Mouse (Mus musculus) v-Abl transformed pro-B cells (cell line): ENCODE measurements around the gene Iqce.

ENCODE experiments used
- in situ Hi-C, 2 experiments: fragments of 400-800 bp; cut with MboI; formaldehyde crosslinking; loops; one replicate each; pipeline ENCODE4 v1.15.1; 2025; ENCODE audit not compliant: unreplicated experiment in 2 of 2

The Iqce gene

DNA sequence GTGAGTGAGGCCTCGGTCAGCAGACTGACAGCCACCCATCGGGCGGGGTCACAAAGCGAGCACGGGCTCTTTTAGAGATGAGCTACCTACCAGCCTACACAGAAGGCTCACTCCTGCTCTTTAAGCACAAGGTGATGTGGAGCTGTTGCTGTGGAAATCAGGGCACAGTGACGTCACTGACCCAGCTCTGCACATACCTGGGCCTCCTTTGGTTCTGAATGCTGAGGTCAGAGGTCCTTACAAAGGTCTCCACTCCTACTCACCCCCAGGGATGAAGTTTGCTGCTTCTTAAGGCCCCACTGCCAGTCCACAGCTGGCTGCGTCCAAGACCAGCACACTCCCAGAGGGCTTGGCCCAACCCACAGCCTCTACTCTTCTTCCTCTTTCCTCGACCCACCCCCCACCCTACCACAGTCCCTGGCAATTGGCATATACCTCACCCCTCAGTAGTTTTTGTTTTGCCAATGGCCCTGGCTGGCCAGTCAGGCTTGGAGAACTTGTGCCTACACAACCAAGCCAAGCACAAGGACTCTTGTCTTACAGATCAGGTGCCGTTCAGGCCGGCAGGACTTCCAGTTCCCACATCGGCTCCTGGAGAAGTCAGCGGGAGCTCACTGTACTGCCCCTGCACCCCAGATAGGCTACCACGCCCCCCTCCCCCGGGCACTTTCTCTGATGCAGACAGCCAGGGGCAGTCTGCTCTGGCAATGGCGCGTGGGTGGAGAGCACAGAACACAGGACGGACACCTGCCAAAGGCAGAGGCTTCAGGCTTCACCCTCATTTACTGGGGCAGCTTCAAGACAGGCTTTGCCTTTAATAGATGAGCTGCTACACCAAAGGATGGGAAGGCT is 39.2 kb downstream of the Iqce start:
- in situ Hi-C loops: no loop called here

- in situ Hi-C loops: no loop called here
Observed at GRCm38 (mm10) chr5:140661875-140662643, 40.1 kb downstream of the Iqce start.

DNA sequence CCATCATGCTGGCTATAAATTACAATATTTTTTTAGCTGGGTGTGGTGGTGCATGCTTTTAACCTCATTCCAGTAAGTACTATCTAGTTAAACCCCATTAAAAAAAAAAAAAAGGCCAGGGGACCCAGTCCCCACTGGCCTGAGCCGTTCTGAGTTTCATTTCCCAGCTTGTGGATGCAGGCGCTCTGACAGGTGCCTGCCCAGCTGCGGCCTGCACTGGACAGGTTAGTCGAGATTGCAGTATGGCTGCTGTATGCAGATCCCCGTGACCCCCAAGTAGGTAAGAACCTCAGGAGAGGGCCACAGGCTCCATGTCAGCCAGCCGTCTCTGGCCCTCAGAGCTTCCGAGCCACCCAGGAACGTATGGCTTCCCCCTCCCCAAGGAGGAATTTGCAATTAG is 40.8 kb downstream of the Iqce start:
- in situ Hi-C loops: no loop called here

GRCm38 (mm10) chr5:140660398-140660797 is 41.8 kb downstream of the Iqce start:
- in situ Hi-C loops: no loop called here

GRCm38 (mm10) chr5:140659607-140660272 is 42.4 kb downstream of the Iqce start:
- in situ Hi-C loops: no loop called here

- in situ Hi-C loops: no loop called here
Observed at GRCm38 (mm10) chr5:140654096-140654845, 47.9 kb downstream of the Iqce start.

DNA sequence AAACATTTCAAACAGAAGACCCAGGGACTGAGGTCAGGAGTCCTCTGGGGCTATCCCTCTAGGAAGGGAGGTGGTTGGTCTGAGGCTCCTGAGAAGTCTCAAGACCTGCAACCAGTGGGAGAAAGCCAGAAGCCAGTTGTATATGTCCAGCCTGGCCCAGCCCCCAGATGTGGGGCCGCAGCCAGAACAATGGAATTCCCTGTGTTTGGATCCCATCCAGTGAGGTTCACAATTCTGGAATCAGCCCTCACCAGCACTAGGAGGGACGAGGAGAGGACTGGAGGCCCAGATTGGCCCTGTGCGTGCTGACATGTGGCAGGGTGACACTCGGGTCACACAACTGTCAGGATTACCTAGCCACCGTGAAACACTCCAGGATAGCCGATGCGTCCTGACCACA is 49.6 kb downstream of the Iqce start:
- in situ Hi-C loops: no loop called here

DNA sequence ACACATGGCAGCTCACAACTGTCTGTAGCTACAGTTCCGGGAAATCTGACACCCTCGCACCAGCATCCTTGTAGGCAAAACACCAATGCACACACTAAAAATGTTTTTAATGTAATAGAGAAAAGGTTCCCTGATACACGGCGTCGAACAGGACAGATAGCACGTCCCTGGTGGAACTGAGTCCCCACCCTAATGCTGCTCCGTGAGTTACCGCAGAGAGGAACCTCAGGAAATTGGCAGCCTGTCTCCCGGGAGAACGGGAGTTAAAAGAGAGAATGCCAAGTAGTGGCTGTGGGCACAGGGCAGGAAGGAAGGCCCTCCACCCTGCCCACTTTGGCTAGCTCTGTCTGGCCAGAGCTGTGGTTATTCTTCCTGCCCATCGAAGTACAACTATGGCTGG is 50.9 kb downstream of the Iqce start:
- in situ Hi-C loops: no loop called here

DNA sequence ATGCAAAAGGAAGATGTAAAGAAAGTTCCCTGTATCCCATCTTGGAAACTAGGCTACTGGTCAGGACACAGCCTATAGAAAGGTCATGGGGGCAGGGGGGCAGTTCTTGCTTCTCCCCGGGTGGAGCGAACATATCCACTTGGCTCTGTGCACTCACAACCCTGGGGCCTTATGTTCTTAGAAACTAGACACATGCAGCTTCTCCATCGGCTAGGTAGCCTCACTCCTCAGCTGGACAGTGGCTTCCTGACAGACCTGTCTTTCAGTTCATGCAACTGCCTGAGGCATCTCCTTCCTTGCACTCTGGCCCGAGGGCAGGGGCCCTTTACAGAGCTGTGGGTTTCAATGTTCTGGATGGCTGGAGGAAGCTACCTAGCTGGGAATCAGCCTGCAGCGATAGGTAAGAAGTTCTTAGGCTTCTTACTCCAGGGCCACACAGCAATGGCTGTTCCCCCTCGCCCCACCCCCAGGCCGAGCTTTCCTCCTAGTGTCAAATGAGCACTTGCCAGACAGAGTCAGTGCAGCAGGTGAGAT is 52.2 kb downstream of the Iqce start:
- in situ Hi-C loops: loop anchor here (25.0 kb wide), 2 partner anchors 1488 to 1662 kb away; partner anchors contain the start of genes Dnaaf5 (in 1 of the 2) and Prkar1b (in 1 of the 2)

GRCm38 (mm10) chr5:140649101-140649667 is 53.0 kb downstream of the Iqce start:
- in situ Hi-C loops: loop anchor here (25.0 kb wide), 2 partner anchors 1487 to 1663 kb away; partner anchors contain the start of genes Dnaaf5 (in 1 of the 2) and Prkar1b (in 1 of the 2)

DNA sequence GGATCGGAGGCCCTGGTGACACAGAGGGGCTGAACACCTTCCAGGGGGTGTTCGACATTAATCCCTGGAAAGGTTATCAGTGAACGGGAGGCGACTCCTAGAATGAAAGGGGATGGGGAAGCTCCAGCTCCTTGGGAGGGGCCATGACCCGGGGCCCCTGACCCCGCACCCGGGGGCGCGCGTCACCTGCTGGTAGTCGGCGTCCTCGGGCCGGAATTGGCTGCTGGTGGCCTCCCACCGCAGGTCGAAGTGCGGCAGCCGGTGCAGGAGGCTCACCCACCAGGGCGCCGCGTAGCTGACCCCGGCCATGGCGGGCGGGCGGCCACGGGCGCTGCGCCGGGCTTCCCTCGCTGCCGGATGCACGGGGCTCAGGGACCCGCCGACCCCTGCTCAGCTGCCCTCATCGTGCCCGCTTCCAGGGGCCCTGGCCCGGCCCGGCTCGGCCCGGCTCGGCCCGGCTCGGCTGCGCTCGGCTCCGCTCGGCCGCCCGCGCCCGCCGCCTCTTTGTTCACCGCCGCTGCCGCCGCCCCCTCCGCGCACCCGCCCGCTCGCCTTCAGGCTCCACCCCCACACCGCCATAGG is 53.6 kb downstream of the Iqce start, which contains the start of gene Ttyh3:
Ttyh3 (minus strand) TSS at position 513 of the 582 bp plus-strand sequence.
- in situ Hi-C loops: loop anchor here (25.0 kb wide), 2 partner anchors 1486 to 1664 kb away; partner anchors contain the start of genes Dnaaf5 (in 1 of the 2) and Prkar1b (in 1 of the 2)

DNA sequence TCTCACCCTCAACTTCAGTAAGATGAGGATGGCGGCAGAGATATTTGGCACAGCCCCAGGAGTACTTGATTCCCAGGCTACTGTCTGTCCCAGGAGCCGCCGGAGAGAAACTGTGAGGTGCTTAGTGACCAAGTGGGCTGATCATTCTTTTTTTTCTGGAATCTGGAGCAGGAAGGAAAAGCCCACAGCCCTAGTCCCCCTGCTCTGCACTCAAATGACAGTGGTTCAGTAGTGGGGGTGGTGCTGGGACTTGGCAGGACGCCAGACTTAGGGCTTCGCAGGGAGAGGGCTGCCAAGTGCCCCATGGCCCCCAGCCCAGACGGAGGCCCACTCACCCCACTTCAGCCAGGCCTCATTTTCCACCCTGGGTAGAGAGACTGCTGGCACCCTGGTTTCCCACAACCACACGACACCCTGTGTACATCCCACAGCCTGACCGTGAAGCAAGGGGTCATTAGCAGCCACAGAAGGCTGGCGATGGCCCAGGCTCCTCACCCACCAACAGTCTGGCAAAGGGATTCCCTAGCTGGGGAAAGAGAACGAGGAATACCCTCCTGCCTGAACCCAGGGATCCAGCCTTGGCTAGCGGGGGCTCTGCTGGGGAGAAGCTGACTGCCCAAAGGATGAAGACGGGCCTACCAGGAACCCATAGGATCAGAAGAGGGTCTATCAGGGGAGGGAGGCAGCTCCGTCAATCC is 54.2 kb downstream of the Iqce start:
- in situ Hi-C loops: loop anchor here (25.0 kb wide), 2 partner anchors 1486 to 1664 kb away; partner anchors contain the start of genes Dnaaf5 (in 1 of the 2) and Prkar1b (in 1 of the 2)

- in situ Hi-C loops: loop anchor here (25.0 kb wide), 2 partner anchors 1485 to 1665 kb away; partner anchors contain the start of genes Dnaaf5 (in 1 of the 2) and Prkar1b (in 1 of the 2)
Observed at GRCm38 (mm10) chr5:140647031-140647760, 55.0 kb downstream of the Iqce start.

DNA sequence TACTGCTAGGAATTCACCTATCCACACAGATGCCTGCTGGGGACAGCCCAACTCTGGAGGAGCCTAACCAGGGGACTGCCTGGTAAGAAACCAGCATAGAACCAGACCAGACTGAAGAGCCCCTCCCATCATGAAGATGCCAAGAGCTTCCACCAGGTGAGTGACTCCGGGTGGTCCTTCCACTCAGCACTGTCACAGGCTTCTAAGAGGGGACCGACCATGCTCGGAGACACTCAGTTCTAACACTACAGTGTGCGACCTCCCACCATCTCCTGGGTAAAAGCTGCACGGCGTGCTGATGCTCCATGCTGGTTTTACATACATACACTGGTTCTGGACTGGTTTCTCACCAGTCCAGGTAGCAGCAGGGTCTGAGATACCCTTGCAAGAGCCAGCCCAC is 56.0 kb downstream of the Iqce start:
- in situ Hi-C loops: loop anchor here (25.0 kb wide), 2 partner anchors 1484 to 1666 kb away; partner anchors contain the start of genes Dnaaf5 (in 1 of the 2) and Prkar1b (in 1 of the 2)

DNA sequence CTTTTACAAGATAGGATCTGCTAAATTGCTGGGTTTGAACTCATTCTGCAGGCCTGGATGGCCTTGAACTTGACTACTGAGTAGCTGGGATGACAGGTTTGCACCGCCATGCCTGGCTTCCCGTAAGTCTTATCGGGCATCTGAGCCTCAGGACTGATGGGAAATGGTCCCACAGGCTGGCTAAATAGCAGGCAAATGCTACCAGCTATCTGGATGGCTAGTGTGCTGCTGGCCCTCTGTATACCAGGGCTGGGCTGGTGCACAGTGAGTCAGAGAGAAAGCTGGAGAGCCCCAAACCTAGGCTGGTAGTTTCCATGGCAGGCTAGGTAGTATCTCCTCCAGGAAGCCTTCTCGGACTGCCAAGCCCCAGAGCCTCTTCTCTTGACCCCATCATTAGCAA is 56.7 kb downstream of the Iqce start:
- in situ Hi-C loops: loop anchor here (25.0 kb wide), 2 partner anchors 1483 to 1667 kb away; partner anchors contain the start of genes Dnaaf5 (in 1 of the 2) and Prkar1b (in 1 of the 2)

GRCm38 (mm10) chr5:140644702-140645201 is 57.4 kb downstream of the Iqce start:
- in situ Hi-C loops: loop anchor here (5.0 to 25.0 kb wide), 3 partner anchors 103 to 1668 kb away; partner anchors contain the start of genes Dnaaf5 (in 1 of the 2) and Prkar1b (in 1 of the 2)

DNA sequence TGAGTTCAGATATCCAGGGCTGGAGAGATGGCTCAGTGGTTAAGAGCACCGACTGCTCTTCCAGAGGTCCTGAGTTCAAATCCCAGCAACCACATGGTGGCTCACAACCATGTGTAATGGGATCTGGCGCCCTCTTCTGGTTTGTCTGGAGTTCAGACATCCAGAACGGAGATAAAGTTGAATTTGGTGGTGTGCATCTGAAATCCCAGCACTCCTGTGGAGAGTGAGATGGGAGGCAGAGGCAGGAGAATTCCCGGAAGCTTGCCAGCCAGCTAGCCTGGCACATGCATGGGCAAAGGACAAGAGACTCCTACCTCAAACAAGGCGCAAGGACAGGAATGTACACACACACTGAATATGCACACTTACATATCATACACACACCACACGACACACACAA is 57.9 kb downstream of the Iqce start:
- in situ Hi-C loops: loop anchor here (5.0 to 25.0 kb wide), 3 partner anchors 103 to 1668 kb away; partner anchors contain the start of genes Dnaaf5 (in 1 of the 2) and Prkar1b (in 1 of the 2)
